Mouse (Mus musculus): ENCODE measurements at regions not wholly inside any gene's neighbourhood (a gene's known extent, or its start where the extent isn't known, plus 50 kb on each side); places are given as distances from the start of the nearest gene placed in this dataset.

GRCm38 (mm10) chr2:48736312-48736711, 77.6 kb upstream of the Acvr2a start:
- TF ChIP-seq CTCF (IDR thresholded peaks at IDR 0.05; ENCODE audit: control insufficient read depth, insufficient read depth, insufficient read length), result no peak
- TF ChIP-seq MYOD1 (IDR thresholded peaks at IDR 0.05; ENCODE audit: control insufficient read depth, insufficient read length, low read depth), result no peak
- TF ChIP-seq CEBPB (IDR thresholded peaks at IDR 0.05; ENCODE audit: low read depth), result no peak
- no peak for TF ChIP-seq MYOG (IDR thresholded peaks at IDR 0.05; ENCODE audit: control insufficient read depth, extremely low read depth, insufficient read length)
- TF ChIP-seq MAX (IDR thresholded peaks at IDR 0.05), result no peak
- TF ChIP-seq USF1 (IDR thresholded peaks at IDR 0.05; ENCODE audit: low read depth), result no peak

All from C2C12 (cell line).